Mouse (Mus musculus) intestine, embryonic 15.5 days (tissue): ENCODE results near the gene Otop1. TPM values are rescaled to one million over a fixed set of nuclear protein-coding genes. Genes with fewer than 3 reads are reported as not detected.

ENCODE experiments used
- ATAC-seq: fragments of 200-750 bp; cut with Nextera tagmentation; 2 replicates; pipeline ENCODE4 v1.8.0; 2017; ENCODE audit warnings: moderate TSS enrichment, moderate library complexity
- H3K27ac ChIP-seq: fragments of 300-500 bp; sonication (generic); 2 replicates; pipeline ENCODE4 v1.5.1; 2015; ENCODE audit warnings: mild to moderate bottlenecking, inconsistent platforms
- H3K27me3 ChIP-seq: fragments of 300-500 bp; sonication (generic); replicated peaks from 2 replicates; pipeline ENCODE4 v1.6.1; 2015; ENCODE audit warnings: inconsistent platforms
- H3K36me3 ChIP-seq: fragments of 300-500 bp; sonication (generic); 2 replicates; pipeline ENCODE4 v1.6.1; 2015; ENCODE audit warnings: inconsistent platforms
- H3K4me1 ChIP-seq: fragments of 300-500 bp; sonication (generic); replicated peaks from 2 replicates; pipeline ENCODE4 v1.6.1; 2015; ENCODE audit warnings: inconsistent platforms
- H3K4me2 ChIP-seq: fragments of 300-500 bp; sonication (generic); replicated peaks from 2 replicates; pipeline ENCODE4 v1.6.1; 2015; ENCODE audit warnings: mild to moderate bottlenecking, inconsistent platforms
- H3K4me3 ChIP-seq: fragments of 300-500 bp; sonication (generic); replicated peaks from 2 replicates; pipeline ENCODE4 v1.5.1; 2015; ENCODE audit warnings: inconsistent platforms
- H3K9ac ChIP-seq: fragments of 300-500 bp; sonication (generic); 2 replicates; pipeline ENCODE4 v1.6.1; 2015; ENCODE audit warnings: inconsistent platforms
- H3K9me3 ChIP-seq: fragments of 300-500 bp; sonication (generic); 2 replicates; pipeline ENCODE4 v1.6.1; 2016; ENCODE audit warnings: inconsistent platforms
- WGBS: fragments of 180-500 bp; shearing (Covaris S2); methylation state at CpG from one replicate; pipeline ENCODE4 v1.1.7; 2015; 5-methylcytosine and 5-hydroxymethylcytosine counted together
- polyA plus RNA-seq: library from polyadenylated mRNA; unstranded; fragments of >200 nt; fragmentation: Nextera tagmentation; extraction: Ambion mirVana; gene quantifications from 2 replicates; pipeline ENCODE4 v1.2.1, GENCODE M21; 2015

The Otop1 gene
- polyA plus RNA-seq, 1 experiment from 2014 or later: not detected

DNA sequence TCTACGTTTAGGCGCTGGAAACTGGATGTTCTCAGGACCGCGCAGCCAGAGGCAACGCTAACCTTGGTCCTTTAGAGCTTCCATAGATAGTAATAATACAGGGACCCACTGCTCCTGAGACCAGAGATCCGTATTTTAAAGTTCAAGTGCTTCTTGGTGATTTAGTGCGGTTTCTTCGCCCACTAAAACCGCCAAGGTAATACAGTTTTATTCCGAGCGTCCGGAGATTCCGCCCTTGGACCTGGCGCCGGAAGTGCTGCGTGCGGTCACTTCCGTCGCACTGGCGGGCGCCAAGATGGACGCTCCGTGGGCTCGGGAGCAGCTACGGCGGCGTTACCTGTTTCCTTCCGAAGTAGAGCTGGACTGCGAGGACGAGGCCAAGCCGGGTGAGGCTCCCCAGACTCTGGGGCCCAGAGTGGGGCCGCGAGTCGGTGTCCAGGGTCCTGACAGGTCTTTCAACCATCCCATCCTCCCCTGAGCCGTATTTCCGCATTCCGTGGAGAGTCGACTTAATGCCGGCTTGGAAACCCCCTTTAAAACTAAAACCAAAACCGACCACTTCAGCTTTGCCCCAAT is 15.6 kb upstream of the Otop1 start, which contains the start of gene Tmem128:
Gene Tmem128 (plus strand): TSS at position 79 of the 576 bp plus-strand sequence.
- Histone ChIP-seq H3K36me3 (peaks cover 20% of the 10 kb centered on the region), H3K4me2 (peak within 1 kb of the TSS; percentile 80), H3K4me3 (peak within 1 kb of the TSS; percentile 84), H3K4me1 (no peaks in the 10 kb centered on the region; the same call in 1 of the 2 replicates), H3K27ac (peak within 1 kb of the TSS; percentile 89), H3K27me3 (no peaks in the 10 kb centered on the region), H3K9me3 (no peaks in the 10 kb centered on the region), H3K9ac (peak within 1 kb of the TSS; percentile 68)
- peak; percentile 88 for ATAC-seq
- under 1% methylated on average over 40 of the region's 40 CpGs for WGBS

DNA sequence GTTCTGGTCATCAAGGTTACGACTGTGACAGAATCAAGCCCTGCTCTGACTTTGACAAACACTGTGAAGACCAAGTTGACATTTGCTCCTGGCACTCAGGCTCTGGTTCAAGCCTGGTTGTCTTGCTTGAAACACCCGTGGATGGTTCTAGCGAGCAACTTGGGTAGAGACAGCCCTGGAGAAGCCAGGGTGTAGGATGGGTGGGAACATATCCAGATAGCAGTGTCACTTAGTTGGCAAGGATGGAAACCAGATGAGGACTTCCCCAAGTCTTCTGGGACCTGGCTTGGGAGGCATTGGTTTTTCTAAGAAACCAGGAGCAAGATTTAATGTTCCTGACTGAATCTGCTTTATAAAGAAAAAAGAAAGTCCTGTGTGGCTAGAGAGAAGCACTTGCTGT is 4.8 kb upstream of the Otop1 start:
- WGBS: 87% methylated on average over 3 of the region's 3 CpGs
- no peak overlapping the region for H3K9ac ChIP-seq
- ATAC-seq: no peak
- H3K27ac ChIP-seq: no peak overlapping the region
- peaks cover 19% of the 10 kb centered on the region for H3K27me3 ChIP-seq
- H3K4me2 ChIP-seq: no peak overlapping the region
- H3K4me1 ChIP-seq: no peaks in the 10 kb centered on the region
- no peak overlapping the region for H3K4me3 ChIP-seq
- H3K36me3 ChIP-seq: peaks cover 27% of the 10 kb centered on the region
- no peaks in the 10 kb centered on the region for H3K9me3 ChIP-seq

DNA sequence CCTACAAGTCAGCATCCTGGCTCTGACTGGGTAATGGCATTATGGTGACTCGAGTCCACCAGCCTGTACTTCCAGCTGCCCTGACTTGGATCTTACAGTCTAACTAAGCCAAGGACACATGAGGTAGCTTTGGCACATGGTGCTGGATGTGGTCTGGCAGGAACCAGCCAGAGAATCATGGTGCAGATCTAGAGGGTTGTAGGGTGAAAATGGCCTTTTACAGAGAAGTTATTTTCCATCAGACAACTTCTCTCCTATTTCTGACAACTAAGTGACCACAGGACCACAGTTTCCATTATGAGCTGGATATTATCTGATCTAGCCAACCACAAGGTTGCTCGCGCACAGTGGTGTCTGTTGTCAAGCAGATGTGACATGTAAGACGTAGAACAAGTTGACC is 1.9 kb upstream of the Otop1 start:
- WGBS: 89% methylated on average over 4 of the region's 4 CpGs
- Histone ChIP-seq H3K27ac (no peak overlapping the region), H3K27me3 (peaks cover 47% of the 10 kb centered on the region), H3K36me3 (peaks cover 12% of the 10 kb centered on the region; the same call in 1 of the 2 replicates), H3K4me3 (no peak overlapping the region), H3K4me1 (peaks cover 11% of the 10 kb centered on the region), H3K9me3 (no peaks in the 10 kb centered on the region), H3K9ac (no peak overlapping the region), H3K4me2 (no peak overlapping the region)
- ATAC-seq: no peak

DNA sequence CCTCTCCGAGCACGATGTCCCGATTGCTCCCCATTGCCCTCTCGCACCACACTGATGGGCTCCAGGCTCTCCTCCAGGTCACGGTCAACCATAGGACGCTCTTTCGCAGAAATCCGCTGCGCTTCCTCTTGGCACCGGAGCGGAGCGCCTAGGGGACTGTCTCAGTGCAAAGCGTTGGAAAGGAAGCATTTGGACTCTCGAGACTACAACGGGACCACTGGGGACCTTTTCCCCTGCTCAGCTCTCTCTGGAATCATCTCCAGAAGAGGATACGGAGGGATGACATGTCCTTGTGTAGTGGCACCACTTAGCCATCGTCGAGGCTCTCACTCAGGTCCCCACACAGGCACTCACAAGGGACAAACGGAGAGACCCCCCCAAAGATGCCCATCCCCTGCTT is 679 bp downstream of the Otop1 start:
- no peak overlapping the region; the same call in 1 of the 2 replicates for H3K4me3 ChIP-seq

DNA sequence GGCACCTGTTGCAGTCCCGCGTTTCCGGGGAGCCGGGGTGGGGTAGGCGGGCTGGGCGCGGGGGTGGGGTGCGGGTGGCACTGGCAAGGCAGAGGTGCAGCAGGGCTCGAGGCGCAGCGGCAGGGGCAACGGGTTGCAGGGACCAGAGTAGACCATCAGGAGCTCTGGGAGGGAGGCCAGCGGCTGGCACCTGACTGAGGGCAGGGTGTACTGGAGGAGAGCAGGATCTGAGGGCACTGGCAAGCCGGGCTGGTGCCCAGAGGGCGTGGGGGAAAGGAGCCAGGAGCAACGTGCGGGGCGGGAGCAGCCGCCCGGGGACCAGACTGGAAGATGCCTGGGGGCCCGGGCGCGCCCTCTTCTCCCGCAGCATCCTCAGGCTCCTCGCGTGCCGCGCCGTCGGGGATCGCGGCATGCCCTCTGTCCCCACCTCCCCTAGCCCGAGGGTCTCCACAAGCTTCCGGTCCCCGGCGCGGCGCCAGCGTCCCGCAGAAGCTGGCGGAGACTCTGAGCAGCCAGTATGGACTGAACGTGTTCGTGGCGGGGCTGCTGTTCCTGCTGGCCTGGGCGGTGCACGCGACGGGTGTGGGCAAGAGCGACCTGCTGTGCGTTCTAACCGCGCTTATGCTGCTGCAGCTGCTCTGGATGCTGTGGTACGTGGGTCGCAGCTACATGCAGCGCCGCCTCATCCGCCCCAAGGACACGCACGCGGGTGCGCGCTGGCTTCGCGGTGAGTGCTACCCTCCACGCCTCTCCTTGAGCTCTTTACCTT is 1.5 kb downstream of the Otop1 start:
- 2% methylated on average over 65 of the region's 65 CpGs for WGBS
- no peaks in the 10 kb centered on the region for H3K36me3 ChIP-seq
- peak overlapping the region; percentile 15 for H3K4me3 ChIP-seq
- no peak overlapping the region for H3K9ac ChIP-seq
- H3K27me3 ChIP-seq: peaks cover 53% of the 10 kb centered on the region
- no peak overlapping the region for H3K27ac ChIP-seq
- H3K9me3 ChIP-seq: no peaks in the 10 kb centered on the region
- ATAC-seq: no peak
- peak overlapping the region; percentile 53 for H3K4me2 ChIP-seq
- peaks cover 11% of the 10 kb centered on the region for H3K4me1 ChIP-seq

More for the DNA sequence above, 679 bp downstream of the Otop1 start:
- peaks cover 11% of the 10 kb centered on the region for H3K4me1 ChIP-seq
- no peaks in the 10 kb centered on the region for H3K9me3 ChIP-seq
- H3K36me3 ChIP-seq: no peaks in the 10 kb centered on the region
- 3% methylated on average over 19 of the region's 19 CpGs for WGBS
- no peak overlapping the region; the same call in 1 of the 2 replicates for H3K4me2 ChIP-seq
- H3K27ac ChIP-seq: no peak overlapping the region
- H3K27me3 ChIP-seq: peaks cover 53% of the 10 kb centered on the region
- no peak for ATAC-seq
- no peak overlapping the region for H3K9ac ChIP-seq

DNA sequence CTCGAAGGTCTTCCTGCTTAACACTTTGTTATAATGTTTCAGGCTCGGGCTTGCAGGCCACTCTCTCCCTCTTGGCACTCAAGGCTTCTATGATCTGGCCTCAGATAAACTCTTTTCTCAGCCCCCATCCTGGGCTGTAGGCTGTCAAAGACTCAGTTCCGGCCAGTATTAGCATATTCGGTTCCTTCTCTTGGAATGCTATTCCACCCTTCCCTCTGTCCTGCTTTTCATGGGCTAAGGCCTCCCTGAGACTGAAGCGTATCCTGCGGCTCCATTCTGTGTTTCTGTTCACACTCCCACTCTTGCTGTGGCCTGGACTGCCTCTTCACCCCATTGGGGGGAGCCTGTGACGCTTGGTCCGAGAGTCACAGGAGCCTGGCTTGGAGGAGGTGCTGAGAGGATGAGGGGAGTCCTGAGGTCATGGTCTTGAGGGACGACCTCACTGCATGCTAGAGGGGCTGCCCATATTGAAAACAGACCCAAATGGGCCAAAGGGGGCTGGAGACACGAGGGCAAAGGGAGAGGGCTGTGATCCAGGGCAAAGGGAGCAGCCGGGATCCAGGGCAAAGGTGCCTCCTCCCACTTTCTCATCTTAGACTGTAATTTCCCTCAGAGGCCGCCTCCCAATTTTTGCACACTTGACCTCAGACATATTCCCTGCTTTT is 2.3 kb downstream of the Otop1 start:
- Histone ChIP-seq H3K27me3 (peaks cover 53% of the 10 kb centered on the region), H3K9ac (no peak overlapping the region), H3K4me2 (no peak overlapping the region)

DNA sequence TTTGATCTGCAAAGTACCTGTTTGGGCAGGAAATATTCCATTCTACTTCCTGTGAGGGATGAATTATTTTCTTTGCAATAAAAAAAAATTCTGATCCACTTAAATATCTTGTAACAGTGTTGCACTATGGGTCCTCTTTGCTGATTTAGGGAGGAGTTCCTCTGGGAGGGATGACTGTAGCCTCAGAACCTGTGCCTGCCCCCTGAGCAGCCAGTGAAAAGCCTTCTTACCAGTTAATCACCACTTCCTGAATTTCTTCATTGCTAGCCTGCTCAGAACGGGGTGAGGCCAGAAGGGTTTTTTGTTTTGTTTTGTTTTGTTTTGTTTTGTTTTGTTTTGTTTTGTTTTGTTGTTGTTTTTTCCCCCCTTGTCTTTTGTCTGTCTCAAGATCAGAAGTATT is 4.3 kb downstream of the Otop1 start:
- H3K27me3 ChIP-seq: peaks cover 43% of the 10 kb centered on the region

More for the DNA sequence above, 2.3 kb downstream of the Otop1 start:
- peaks cover 11% of the 10 kb centered on the region for H3K4me1 ChIP-seq
- H3K4me3 ChIP-seq: no peak overlapping the region
- no peak for ATAC-seq
- 15% methylated on average over 12 of the region's 12 CpGs for WGBS
- no peak overlapping the region for H3K27ac ChIP-seq
- no peaks in the 10 kb centered on the region for H3K9me3 ChIP-seq
- no peaks in the 10 kb centered on the region for H3K36me3 ChIP-seq

DNA sequence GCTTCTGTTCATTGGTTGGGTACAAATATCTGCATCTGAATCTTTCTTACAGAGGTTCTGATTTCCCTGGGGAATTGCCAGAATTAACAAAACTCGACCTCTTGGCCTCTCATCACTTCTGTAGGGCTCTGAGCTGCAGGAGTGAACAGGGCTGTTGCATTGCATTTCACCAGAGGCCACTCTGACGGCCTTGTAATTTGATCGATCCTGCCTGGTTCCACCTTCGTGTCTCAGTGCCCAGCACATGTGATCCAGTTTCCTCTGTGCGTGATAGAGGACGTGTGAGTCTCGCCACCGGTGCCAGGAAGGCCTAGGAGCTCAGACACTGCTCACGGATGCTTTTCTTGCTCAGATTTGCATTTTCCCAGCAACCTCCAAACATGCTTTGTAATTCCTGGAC is 10.0 kb downstream of the Otop1 start:
- no peak overlapping the region for H3K9ac ChIP-seq
- ATAC-seq: no peak
- no peaks in the 10 kb centered on the region for H3K4me1 ChIP-seq
- H3K4me2 ChIP-seq: no peak overlapping the region
- H3K27ac ChIP-seq: no peak overlapping the region
- 57% methylated on average over 9 of the region's 9 CpGs for WGBS
- no peaks in the 10 kb centered on the region for H3K9me3 ChIP-seq
- H3K4me3 ChIP-seq: no peak overlapping the region
- no peaks in the 10 kb centered on the region for H3K27me3 ChIP-seq
- no peaks in the 10 kb centered on the region for H3K36me3 ChIP-seq

More for the DNA sequence above, 4.3 kb downstream of the Otop1 start:
- Histone ChIP-seq H3K27ac (no peak overlapping the region), H3K9me3 (no peaks in the 10 kb centered on the region), H3K9ac (no peak overlapping the region), H3K4me3 (no peak overlapping the region), H3K36me3 (no peaks in the 10 kb centered on the region), H3K4me2 (no peak overlapping the region), H3K4me1 (peaks cover 11% of the 10 kb centered on the region)
- ATAC-seq: no peak
- 43% methylated on average over 1 of the region's 1 CpGs for WGBS

DNA sequence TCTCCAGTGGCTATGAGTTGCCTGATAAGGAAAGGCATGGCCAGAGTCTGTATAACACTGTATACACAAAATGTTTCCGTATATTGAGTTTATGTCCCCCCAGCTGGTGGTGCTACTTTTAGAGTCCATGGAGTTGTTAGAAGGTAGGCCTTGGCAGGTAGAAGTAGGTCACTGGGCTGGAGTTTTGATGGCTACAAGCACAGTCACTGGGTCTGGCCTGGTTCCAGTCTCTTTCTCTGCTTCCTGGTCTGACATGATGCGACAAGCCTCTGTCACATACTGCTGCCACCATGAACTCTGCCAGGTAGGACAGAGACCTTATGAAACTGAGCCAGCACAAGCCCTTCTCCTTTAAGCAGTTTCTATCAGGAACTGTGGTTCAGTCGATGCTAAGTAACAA is 12.7 kb downstream of the Otop1 start:
- Histone ChIP-seq H3K27me3 (no peaks in the 10 kb centered on the region), H3K9ac (no peak overlapping the region), H3K36me3 (no peaks in the 10 kb centered on the region), H3K4me2 (no peak overlapping the region), H3K4me3 (no peak overlapping the region), H3K9me3 (no peaks in the 10 kb centered on the region), H3K4me1 (no peaks in the 10 kb centered on the region), H3K27ac (no peak overlapping the region)
- 86% methylated on average over 3 of the region's 3 CpGs for WGBS
- no peak for ATAC-seq

DNA sequence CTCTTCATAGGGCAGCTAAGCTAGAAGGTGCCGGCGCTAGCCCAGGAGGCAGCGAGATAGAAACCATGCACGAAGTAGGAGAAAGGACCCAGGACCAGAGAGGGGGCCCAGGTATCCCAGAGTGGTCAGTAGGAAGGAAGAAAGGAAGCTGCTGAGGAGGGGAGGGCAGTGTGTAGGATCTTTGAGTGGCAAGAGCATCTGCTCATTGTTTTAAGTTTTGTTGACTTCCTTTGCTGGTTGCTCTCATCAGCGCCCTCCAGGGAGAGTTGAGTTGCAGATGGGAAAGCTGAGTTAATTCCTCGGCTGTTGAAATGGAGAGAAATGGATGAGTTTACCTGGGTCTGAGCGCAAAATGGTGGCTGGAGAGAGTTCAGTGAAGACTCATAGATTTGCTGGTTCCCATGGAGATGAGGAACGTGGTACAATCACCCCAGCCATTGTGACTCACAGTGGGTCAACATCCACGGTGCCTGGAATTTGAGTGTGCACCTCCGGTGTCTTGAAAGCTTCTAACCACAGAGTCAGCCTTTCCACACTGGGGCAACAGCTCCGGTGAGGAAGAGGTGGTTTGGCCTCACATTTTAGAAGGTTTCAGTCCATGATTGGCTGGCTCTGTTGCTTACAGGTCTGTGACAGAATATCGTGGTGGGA is 26.1 kb downstream of the Otop1 start:
- no peak overlapping the region for H3K27ac ChIP-seq
- no peak overlapping the region for H3K4me3 ChIP-seq
- no peaks in the 10 kb centered on the region for H3K36me3 ChIP-seq
- ATAC-seq: no peak
- H3K27me3 ChIP-seq: no peaks in the 10 kb centered on the region
- 85% methylated on average over 12 of the region's 12 CpGs for WGBS
- H3K4me2 ChIP-seq: no peak overlapping the region
- no peaks in the 10 kb centered on the region for H3K9me3 ChIP-seq
- no peaks in the 10 kb centered on the region for H3K4me1 ChIP-seq
- no peak overlapping the region for H3K9ac ChIP-seq

DNA sequence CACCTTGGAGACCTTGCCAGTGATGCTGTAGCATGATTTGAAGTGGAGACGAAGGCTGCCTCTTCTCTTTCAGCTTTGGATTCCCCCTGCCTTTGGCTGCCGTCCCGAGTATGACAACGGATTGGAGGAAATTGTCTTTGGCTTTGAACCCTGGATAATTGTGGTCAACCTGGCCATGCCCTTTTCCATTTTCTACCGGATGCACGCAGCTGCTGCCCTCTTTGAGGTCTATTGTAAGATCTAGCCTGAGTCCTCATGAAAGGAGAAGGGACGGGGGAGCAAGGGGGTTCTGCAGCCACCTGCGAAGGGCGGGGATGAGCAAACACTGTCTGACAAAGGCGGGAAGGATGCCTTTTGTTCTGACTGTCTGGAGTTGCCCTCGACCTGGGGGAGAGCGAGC is 26.9 kb downstream of the Otop1 start:
- Histone ChIP-seq H3K36me3 (no peaks in the 10 kb centered on the region), H3K27me3 (no peaks in the 10 kb centered on the region), H3K4me3 (no peak overlapping the region), H3K4me2 (no peak overlapping the region), H3K9ac (no peak overlapping the region), H3K9me3 (no peaks in the 10 kb centered on the region), H3K27ac (no peak overlapping the region), H3K4me1 (no peaks in the 10 kb centered on the region)
- WGBS: 43% methylated on average over 12 of the region's 12 CpGs
- no peak for ATAC-seq

DNA sequence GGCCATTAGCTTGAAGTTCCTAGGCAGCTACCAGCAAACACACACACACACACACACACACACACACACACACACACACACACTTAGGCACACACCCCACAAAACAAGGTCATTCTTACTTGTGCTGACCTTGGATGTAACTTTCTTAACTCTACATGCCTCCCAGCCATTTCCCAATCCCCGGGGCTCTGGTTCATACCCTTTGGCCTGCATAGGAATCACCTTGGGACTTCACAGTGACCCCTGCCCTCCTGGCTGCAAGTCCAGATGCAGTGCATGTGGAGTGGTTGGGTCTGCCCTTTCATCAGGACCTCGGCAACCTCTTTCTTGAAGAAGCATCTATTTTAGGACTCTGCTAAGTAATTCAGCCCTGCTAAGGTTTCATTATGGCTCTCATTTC is 29.5 kb downstream of the Otop1 start:
- Histone ChIP-seq H3K4me1 (no peaks in the 10 kb centered on the region), H3K4me3 (no peak overlapping the region), H3K4me2 (no peak overlapping the region), H3K9me3 (no peaks in the 10 kb centered on the region), H3K27ac (no peak overlapping the region), H3K27me3 (no peaks in the 10 kb centered on the region), H3K36me3 (no peaks in the 10 kb centered on the region), H3K9ac (no peak overlapping the region)
- WGBS: 78% methylated on average over 2 of the region's 2 CpGs
- no peak for ATAC-seq
